Mouse (Mus musculus): ENCODE data around the gene Sptan1. TPM values are rescaled to one million over a fixed set of nuclear protein-coding genes. Genes with fewer than 3 reads are reported as not detected.
"Not testable (repeated sequence)": the region's sequence is repeated elsewhere in the genome, so short reads cannot be mapped to it uniquely, and the experiment has no call there.

The Sptan1 gene
- polyA plus RNA-seq, 1 experiment, result 98.2 TPM

- Histone ChIP-seq H3K27ac (ENCODE audit: insufficient read depth, low read depth, low read length) (no peak overlapping the region), H3K4me3 (ENCODE audit: insufficient read depth, low read length) (no peak overlapping the region), H3K4me1 (ENCODE audit: control insufficient read depth, insufficient read depth, low read length) (peaks cover 3% of the 10 kb centered on the region; the same call in 1 of the 2 replicates)
- TF ChIP-seq CTCF (IDR thresholded peaks at IDR 0.05; ENCODE audit: low read depth, low read length) (no peak), POLR2A (IDR thresholded peaks at IDR 0.05; ENCODE audit: borderline replicate concordance, low read depth, low read length) (no peak)
Observed at GRCm38 (mm10) chr2:30037762-30038161, 72.4 kb downstream of the Sptan1 start.

GRCm38 (mm10) chr2:30038370-30038769 is 73.0 kb downstream of the Sptan1 start:
- no peak overlapping the region for H3K27ac ChIP-seq (ENCODE audit: insufficient read depth, low read depth, low read length)
- H3K4me3 ChIP-seq (ENCODE audit: insufficient read depth, low read length), result no peak overlapping the region
- H3K4me1 ChIP-seq (ENCODE audit: control insufficient read depth, insufficient read depth, low read length), result peaks cover 3% of the 10 kb centered on the region; the same call in 1 of the 2 replicates
- TF ChIP-seq CTCF (IDR thresholded peaks at IDR 0.05; ENCODE audit: low read depth, low read length) (no peak), POLR2A (IDR thresholded peaks at IDR 0.05; ENCODE audit: borderline replicate concordance, low read depth, low read length) (no peak)

- H3K27ac ChIP-seq (ENCODE audit: insufficient read depth, low read depth, low read length), result no peak overlapping the region
- TF ChIP-seq CTCF (IDR thresholded peaks at IDR 0.05; ENCODE audit: low read depth, low read length) (no peak), POLR2A (IDR thresholded peaks at IDR 0.05; ENCODE audit: borderline replicate concordance, low read depth, low read length) (no peak)
- H3K4me1 ChIP-seq (ENCODE audit: control insufficient read depth, insufficient read depth, low read length), result peaks cover 3% of the 10 kb centered on the region; the same call in 1 of the 2 replicates
- no peak overlapping the region for H3K4me3 ChIP-seq (ENCODE audit: insufficient read depth, low read length)
Observed at GRCm38 (mm10) chr2:30039687-30040086, 74.3 kb downstream of the Sptan1 start.

- Histone ChIP-seq H3K4me1 (ENCODE audit: control insufficient read depth, insufficient read depth, low read length) (peaks cover 7% of the 10 kb centered on the region), H3K4me3 (ENCODE audit: insufficient read depth, low read length) (no peak overlapping the region), H3K27ac (ENCODE audit: insufficient read depth, low read depth, low read length) (no peak overlapping the region)
- TF ChIP-seq POLR2A (IDR thresholded peaks at IDR 0.05; ENCODE audit: borderline replicate concordance, low read depth, low read length) (no peak), CTCF (IDR thresholded peaks at IDR 0.05; ENCODE audit: low read depth, low read length) (peak; percentile 72)
Observed at GRCm38 (mm10) chr2:30042445-30042844, 77.1 kb downstream of the Sptan1 start.

- Histone ChIP-seq H3K4me3 (ENCODE audit: insufficient read depth, low read length) (no peak overlapping the region), H3K4me1 (ENCODE audit: control insufficient read depth, insufficient read depth, low read length) (peaks cover 15% of the 10 kb centered on the region), H3K27ac (ENCODE audit: insufficient read depth, low read depth, low read length) (no peak overlapping the region)
- TF ChIP-seq CTCF (IDR thresholded peaks at IDR 0.05; ENCODE audit: low read depth, low read length) (no peak), POLR2A (IDR thresholded peaks at IDR 0.05; ENCODE audit: borderline replicate concordance, low read depth, low read length) (no peak)
Observed at GRCm38 (mm10) chr2:30044550-30044949, 79.2 kb downstream of the Sptan1 start.

GRCm38 (mm10) chr2:30047127-30047526 is 81.8 kb downstream of the Sptan1 start:
- Histone ChIP-seq H3K27ac (ENCODE audit: insufficient read depth, low read depth, low read length) (no peak overlapping the region), H3K4me1 (ENCODE audit: control insufficient read depth, insufficient read depth, low read length) (peaks cover 18% of the 10 kb centered on the region), H3K4me3 (ENCODE audit: insufficient read depth, low read length) (no peak overlapping the region)
- TF ChIP-seq CTCF (IDR thresholded peaks at IDR 0.05; ENCODE audit: low read depth, low read length) (no peak), POLR2A (IDR thresholded peaks at IDR 0.05; ENCODE audit: borderline replicate concordance, low read depth, low read length) (no peak)

GRCm38 (mm10) chr2:30048101-30048501 is 82.7 kb downstream of the Sptan1 start:
- Histone ChIP-seq H3K27ac (ENCODE audit: insufficient read depth, low read depth, low read length) (peak overlapping the region; percentile 45), H3K4me3 (ENCODE audit: insufficient read depth, low read length) (peak overlapping the region; percentile 78), H3K4me1 (ENCODE audit: control insufficient read depth, insufficient read depth, low read length) (peaks cover 18% of the 10 kb centered on the region)
- TF ChIP-seq POLR2A (IDR thresholded peaks at IDR 0.05; ENCODE audit: borderline replicate concordance, low read depth, low read length) (no peak), CTCF (IDR thresholded peaks at IDR 0.05; ENCODE audit: low read depth, low read length) (no peak)

GRCm38 (mm10) chr2:30048699-30049388 is 83.5 kb downstream of the Sptan1 start, which contains the start of gene Wdr34:
Wdr34 (minus strand) TSS chr2:30048881.
- TF ChIP-seq POLR2A (IDR thresholded peaks at IDR 0.05; ENCODE audit: borderline replicate concordance, low read depth, low read length), result 0 out of 2 replicates have a peak, but pooled peaks have one; percentile 27
- no peak for TF ChIP-seq CTCF (IDR thresholded peaks at IDR 0.05; ENCODE audit: low read depth, low read length)
- Histone ChIP-seq H3K27ac (ENCODE audit: insufficient read depth, low read depth, low read length) (peak within 1 kb of the TSS; percentile 92), H3K4me1 (ENCODE audit: control insufficient read depth, insufficient read depth, low read length) (peaks cover 18% of the 10 kb centered on the region), H3K4me3 (ENCODE audit: insufficient read depth, low read length) (peak within 1 kb of the TSS; percentile 78)

GRCm38 (mm10) chr2:30049831-30050230 is 84.5 kb downstream of the Sptan1 start:
- no peak overlapping the region for H3K4me3 ChIP-seq (ENCODE audit: insufficient read depth, low read length)
- peaks cover 18% of the 10 kb centered on the region for H3K4me1 ChIP-seq (ENCODE audit: control insufficient read depth, insufficient read depth, low read length)
- TF ChIP-seq POLR2A (IDR thresholded peaks at IDR 0.05; ENCODE audit: borderline replicate concordance, low read depth, low read length) (no peak), CTCF (IDR thresholded peaks at IDR 0.05; ENCODE audit: low read depth, low read length) (no peak)
- peak overlapping the region; percentile 92 for H3K27ac ChIP-seq (ENCODE audit: insufficient read depth, low read depth, low read length)

- TF ChIP-seq CTCF (IDR thresholded peaks at IDR 0.05; ENCODE audit: low read depth, low read length) (no peak), POLR2A (IDR thresholded peaks at IDR 0.05; ENCODE audit: borderline replicate concordance, low read depth, low read length) (no peak)
- no peak overlapping the region for H3K4me3 ChIP-seq (ENCODE audit: insufficient read depth, low read length)
- no peak overlapping the region for H3K27ac ChIP-seq (ENCODE audit: insufficient read depth, low read depth, low read length)
- H3K4me1 ChIP-seq (ENCODE audit: control insufficient read depth, insufficient read depth, low read length), result peaks cover 16% of the 10 kb centered on the region
Observed at GRCm38 (mm10) chr2:30051992-30052761, 86.8 kb downstream of the Sptan1 start.

- not testable (repeated sequence) for H3K4me1 ChIP-seq (ENCODE audit: control insufficient read depth, insufficient read depth, low read length); H3K27ac ChIP-seq (ENCODE audit: insufficient read depth, low read depth, low read length); H3K4me3 ChIP-seq (ENCODE audit: insufficient read depth, low read length)
Observed at GRCm38 (mm10) chr2:30055310-30055709, 90.0 kb downstream of the Sptan1 start.

Data from bone marrow macrophage, adult 2 months (primary cell).